21 mouse cellular contexts compared by ENCODE assay signal in genomic region chr9:92360691-92361310, GRCm38 (mm10). TPM values are rescaled to one million over a fixed set of nuclear protein-coding genes. Genes with fewer than 3 reads are reported as not detected.
"Had no signal": no experiment of that assay in that cellular context is flagged by ENCODE, and none has a peak within 500 bp of the region (broad histone marks: within the 10 kb centered on the region; RNA-seq: fewer than 3 reads in every experiment).

No protein-coding gene starts in this region.

- H3K27me3 ChIP-seq: limb, embryonic 12.5 days; liver, embryonic 13.5 days; lung, embryonic 15.5 days; megakaryocyte, embryonic 14.5 days; midbrain, embryonic 12.5 days had no signal

- H3K4me3 ChIP-seq: limb, embryonic 12.5 days; liver, embryonic 13.5 days; lung, embryonic 15.5 days; megakaryocyte, embryonic 14.5 days; midbrain, embryonic 12.5 days; myocyte had no signal

- H3K36me3 ChIP-seq: limb, embryonic 12.5 days; liver, embryonic 13.5 days; lung, embryonic 15.5 days; midbrain, embryonic 12.5 days had no signal

- H3K4me1 ChIP-seq: limb, embryonic 12.5 days; liver, embryonic 13.5 days; lung, embryonic 15.5 days; midbrain, embryonic 12.5 days had no signal

- H3K9me3 ChIP-seq: limb, embryonic 12.5 days; liver, embryonic 13.5 days; lung, embryonic 15.5 days; megakaryocyte, embryonic 14.5 days; midbrain, embryonic 12.5 days had no signal

- DNase-seq: kidney, adult 11 months; kidney, adult 9 months; kidney, postnatal 36 days; layer of hippocampus, adult 9-11 months; layer of hippocampus, postnatal 36 days; liver; liver, embryonic 13.5 days; liver, postnatal 0 days; lung, postnatal 14 days; right cerebral cortex, adult 18-20 months; right cerebral cortex, postnatal 25 days; thymus, postnatal 14 days had no signal

- ATAC-seq: liver, postnatal 0 days had no signal

- H3K9ac ChIP-seq: limb, embryonic 12.5 days; liver, embryonic 13.5 days; liver, postnatal 0 days; lung, embryonic 15.5 days; midbrain, embryonic 12.5 days had no signal

- H3K4me2 ChIP-seq: limb, embryonic 12.5 days; liver, embryonic 13.5 days; lung, embryonic 15.5 days; midbrain, embryonic 12.5 days had no signal

- H3K27ac ChIP-seq: kidney, postnatal 0 days; limb, embryonic 12.5 days; liver, embryonic 13.5 days; lung, embryonic 15.5 days; macrophage; midbrain, embryonic 12.5 days had no signal

RNA-seq across cellular contexts. Expression of gene 1700057G04Rik, which starts 51.6 kb away (rescaled TPM):
- polyA plus RNA-seq: limb, embryonic 12.5 days; liver, embryonic 13.5 days; liver, postnatal 0 days; lung, embryonic 15.5 days; macrophage; midbrain, embryonic 12.5 days; small intestine, adult 2 months; stomach, embryonic 16.5 days had no signal
